Mouse (Mus musculus) urinary bladder, postnatal 14 days (tissue): ENCODE results near the gene Vcam1.

Experiments
- DNase-seq: peaks from one replicate; pipeline ENCODE4 v3.0.0; 2021; ENCODE audit warnings: low spot score

Vcam1 gene

GRCm38 (mm10) chr3:116085962-116086361 is 43.5 kb downstream of the Vcam1 start:
- DNase-seq = no peak

- peak; percentile 4 for DNase-seq
Measured at GRCm38 (mm10) chr3:116080939-116081676, 48.4 kb downstream of the Vcam1 start.

GRCm38 (mm10) chr3:116080166-116080788 is 49.2 kb downstream of the Vcam1 start:
- peak; percentile 23 for DNase-seq

GRCm38 (mm10) chr3:116078490-116078889 is 51.0 kb downstream of the Vcam1 start:
- no peak for DNase-seq

- DNase-seq = no peak
Measured at GRCm38 (mm10) chr3:116076739-116077138, 52.7 kb downstream of the Vcam1 start.

- no peak for DNase-seq
Measured at GRCm38 (mm10) chr3:116072584-116072983, 56.9 kb downstream of the Vcam1 start.

GRCm38 (mm10) chr3:116062141-116062540 is 67.3 kb downstream of the Vcam1 start:
- DNase-seq = no peak

- DNase-seq = no peak
Measured at GRCm38 (mm10) chr3:116060320-116060719, 69.2 kb downstream of the Vcam1 start.
